In the genomic region with DNA sequence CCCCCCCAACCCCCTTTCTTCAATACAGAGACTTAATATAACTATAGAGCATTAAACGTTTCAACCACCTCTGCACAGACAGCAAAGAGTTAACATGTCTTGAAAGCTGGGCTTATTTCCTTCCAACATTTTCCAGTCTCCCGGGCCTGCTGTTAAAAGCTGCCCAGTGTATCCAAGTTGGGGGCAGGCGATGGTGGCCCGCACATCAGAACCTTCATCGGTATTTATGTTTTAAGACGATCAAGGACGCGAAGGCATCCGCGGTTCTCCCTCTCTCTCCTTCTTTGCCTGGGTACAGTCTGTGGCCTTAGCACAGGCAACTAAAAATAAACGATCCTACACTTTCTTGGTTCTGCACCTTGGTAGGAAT, we compare ENCODE assay signal across 8 mouse cellular contexts. TPM values are rescaled to one million over a fixed set of nuclear protein-coding genes. Genes with fewer than 3 reads are reported as not detected.
DNase-seq lines count a peak whose midpoint lies in the region; ATAC-seq and TF ChIP-seq lines count a peak whose summit lies in the region.

No protein-coding gene starts in this region.

- H3K79me2 ChIP-seq in heart, adult 2 months (replicated peaks; ENCODE audit: control insufficient read depth, insufficient read depth, low read length) = no peaks in the 10 kb centered on the region

- no peak overlapping the region; the same call in 1 of the 2 replicates for H3K27ac ChIP-seq in heart, adult 2 months
- peak overlapping the region; percentile 36; the same call in 1 of the 2 replicates for H3K27ac ChIP-seq in thymus, adult 2 months (ENCODE audit: control insufficient read depth, insufficient read depth, low read length)
- peak overlapping the region; percentile 90 for H3K27ac ChIP-seq in liver, embryonic 11.5 days (ENCODE audit: low read depth, low read length)

- peak in 1 of 2 experiments; percentile 4 for DNase-seq in heart, adult 2 months
- DNase-seq in heart, postnatal 25 days (ENCODE audit: low spot score) = no peak
- peak; percentile 4 for DNase-seq in thymus, adult 2 months
- no peak for DNase-seq in thymus, postnatal 4 days
- DNase-seq in liver, embryonic 11.5 days (ENCODE audit: low spot score) = peak; percentile 41
- no peak for DNase-seq in left cerebral cortex, postnatal 10 days (ENCODE audit: extremely low spot score in 1 of 2, low spot score in 2 of 2)
- no peak for DNase-seq in spleen, postnatal 4 days (ENCODE audit: low spot score in 2 of 2)

- no peaks in the 10 kb centered on the region for H3K27me3 ChIP-seq in heart, adult 2 months (ENCODE audit: control insufficient read depth, insufficient read depth, low read length)
- no peaks in the 10 kb centered on the region for H3K27me3 ChIP-seq in thymus, adult 2 months (ENCODE audit: control insufficient read depth, insufficient read depth, low read length)
- no peaks in the 10 kb centered on the region for H3K27me3 ChIP-seq in liver, embryonic 11.5 days (replicated peaks; ENCODE audit: control insufficient read depth, insufficient read depth, low read length)

- TF ChIP-seq EP300 in heart, adult 2 months (IDR thresholded peaks at IDR 0.05; ENCODE audit: insufficient read depth, low read depth, low read length) = no peak

- H3K9me3 ChIP-seq in liver, embryonic 11.5 days (ENCODE audit: control insufficient read depth, low read length) = no peaks in the 10 kb centered on the region

- no peak for TF ChIP-seq POLR2A in heart, adult 2 months (IDR thresholded peaks at IDR 0.05; ENCODE audit: insufficient read depth, low read depth, low read length)
- TF ChIP-seq POLR2A in thymus, adult 2 months (IDR thresholded peaks at IDR 0.05; ENCODE audit: control insufficient read depth, extremely low read depth, insufficient read depth, low read length, poor library complexity) = no peak

- no peaks in the 10 kb centered on the region for H3K36me3 ChIP-seq in heart, adult 2 months (ENCODE audit: control insufficient read depth, insufficient read depth, low read length)
- peaks cover 32% of the 10 kb centered on the region for H3K36me3 ChIP-seq in thymus, adult 2 months (ENCODE audit: control insufficient read depth, insufficient read depth, low read length)
- peaks cover 38% of the 10 kb centered on the region for H3K36me3 ChIP-seq in liver, embryonic 11.5 days (ENCODE audit: control insufficient read depth, insufficient read depth, low read length)

- intact Hi-C loops in heart, adult 2 months (cut with DNase I) = no loop called here
- intact Hi-C loops in heart, postnatal 25 days (cut with DNase I) = no loop called here
- intact Hi-C loops in left cerebral cortex, postnatal 10 days (cut with DNase I) = no loop called here

- no peak for ATAC-seq in liver, embryonic 11.5 days (replicated peaks; ENCODE audit: low FRiP score)
- no peak for ATAC-seq in frontal cortex, adult (ENCODE audit: low TSS enrichment)

- H3K4me3 ChIP-seq in heart, adult 2 months = peak overlapping the region; percentile 67
- peak overlapping the region; percentile 97 for H3K4me3 ChIP-seq in thymus, adult 2 months (ENCODE audit: control insufficient read depth, insufficient read depth, low read length)
- H3K4me3 ChIP-seq in liver, embryonic 11.5 days (ENCODE audit: low read depth, low read length) = peak overlapping the region; percentile 98

- TF ChIP-seq CTCF in heart, adult 2 months (IDR thresholded peaks at IDR 0.05) = no peak
- TF ChIP-seq CTCF in thymus, adult 2 months (IDR thresholded peaks at IDR 0.05; ENCODE audit: borderline replicate concordance, control insufficient read depth, extremely low read depth, insufficient read depth, low read length, poor library complexity) = no peak

- H3K9ac ChIP-seq in heart, adult 2 months (ENCODE audit: low read depth, low read length) = peak overlapping the region; percentile 55; the same call in 1 of the 2 replicates
- H3K9ac ChIP-seq in liver, embryonic 11.5 days (ENCODE audit: low read depth, low read length) = peak overlapping the region; percentile 100

- WGBS in heart, adult 2 months = 5% methylated on average over 11 of the region's 11 CpGs
- WGBS in thymus, adult 2 months = 1% methylated on average over 11 of the region's 11 CpGs
- WGBS in liver, embryonic 11.5 days = 0% methylated on average over 11 of the region's 11 CpGs

- H3K4me2 ChIP-seq in liver, embryonic 11.5 days = peak overlapping the region; percentile 97

- peaks cover 5% of the 10 kb centered on the region for H3K4me1 ChIP-seq in heart, adult 2 months (ENCODE audit: control insufficient read depth, insufficient read depth, low read length)
- peaks cover 21% of the 10 kb centered on the region for H3K4me1 ChIP-seq in thymus, adult 2 months (replicated peaks; ENCODE audit: control insufficient read depth, insufficient read depth, low read length)
- peaks cover 30% of the 10 kb centered on the region for H3K4me1 ChIP-seq in liver, embryonic 11.5 days (replicated peaks; ENCODE audit: control insufficient read depth, insufficient read depth, low read length)

RNA-seq across cellular contexts. Expression of gene Cdk1, which starts 0.9 kb away (rescaled TPM):
- total RNA-seq in heart, adult 2 months (2021) = 1 to 10 TPM in 1 of 2 experiments, under 1 TPM in 1; 0.52 to 1.1 TPM
- 1.1 and 3.2 TPM in 2 replicates for polyA plus RNA-seq in heart, adult 2 months (2012; rRNA removed)
- total RNA-seq in heart, postnatal 25 days (2021) = 1 to 10 TPM; 2.2 to 2.8 TPM
- 131 and 158 TPM in 2 replicates for polyA plus RNA-seq in thymus, adult 2 months (2012; rRNA removed)
- 441 and 474 TPM in 2 replicates for polyA plus RNA-seq in liver, embryonic 11.5 days (2014; fragmentation: Nextera tagmentation; extraction: Ambion mirVana)
- total RNA-seq in left cerebral cortex, postnatal 10 days (2021) = 1 to 10 TPM; 5.1 to 7.5 TPM

RNA-seq across cellular contexts. Expression of gene Ank3, which starts 46.7 kb away (rescaled TPM):
- total RNA-seq in heart, adult 2 months (2021) = 10 to 100 TPM; 64.6 to 80.3 TPM
- 16.8 and 19.5 TPM in 2 replicates for polyA plus RNA-seq in heart, adult 2 months (2012; rRNA removed)
- 10 to 100 TPM; 77.8 to 89.0 TPM for total RNA-seq in heart, postnatal 25 days (2021)
- 4.2 and 5.6 TPM in 2 replicates for polyA plus RNA-seq in thymus, adult 2 months (2012; rRNA removed)
- polyA plus RNA-seq in liver, embryonic 11.5 days (2014; fragmentation: Nextera tagmentation; extraction: Ambion mirVana) = 13.4 and 16.1 TPM in 2 replicates
- total RNA-seq in left cerebral cortex, postnatal 10 days (2021) = 100 to 1,000 TPM; 525 to 540 TPM

Comparison
In these comparisons a context has a peak if more than half of its experiments do, and no peak if none do; other contexts are left out.
1. DNase-seq: peak in thymus, adult 2 months (single experiment) and liver, embryonic 11.5 days (single experiment); none in heart, postnatal 25 days (single experiment), thymus, postnatal 4 days (single experiment), left cerebral cortex, postnatal 10 days (0 of 2) and spleen, postnatal 4 days (0 of 2).
2. RNA of gene Ank3, which starts 46.7 kb away (total RNA-seq): 525 to 540 TPM in left cerebral cortex, postnatal 10 days; 77.8 to 89.0 TPM in heart, postnatal 25 days and 64.6 to 80.3 TPM in heart, adult 2 months; every median in the first group is over 4 times any median in the second.
3. Peak in every context shown above with its lines, with median percentiles within 50 percentile points of each other: H3K4me3 ChIP-seq.